Mouse (Mus musculus): ENCODE data around the gene Chd6.
"Not testable (repeated sequence)": the region's sequence is repeated elsewhere in the genome, so short reads cannot be mapped to it uniquely, and the experiment has no call there.

The Chd6 gene

DNA sequence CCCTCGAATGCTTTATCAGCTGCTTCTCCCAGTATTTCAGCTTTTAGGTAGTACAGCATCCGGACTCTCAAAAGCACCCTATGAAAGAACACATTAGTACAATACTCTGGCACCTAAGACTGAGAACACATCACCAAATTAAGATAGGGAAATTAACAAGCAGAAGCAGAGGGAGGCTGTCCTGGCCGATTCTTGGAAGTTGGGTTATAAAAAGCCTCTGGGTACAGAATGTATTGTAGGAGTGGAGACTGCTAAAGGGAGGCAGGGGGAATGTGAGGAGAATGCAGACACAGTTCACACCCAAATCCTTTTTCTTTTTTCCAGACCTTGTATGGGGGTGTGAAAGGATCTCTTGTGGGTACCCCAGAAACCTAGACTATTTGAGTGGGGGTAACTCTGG, 126.2 kb downstream of the Chd6 start:
- DNase-seq (ENCODE audit: low spot score) = no peak

DNA sequence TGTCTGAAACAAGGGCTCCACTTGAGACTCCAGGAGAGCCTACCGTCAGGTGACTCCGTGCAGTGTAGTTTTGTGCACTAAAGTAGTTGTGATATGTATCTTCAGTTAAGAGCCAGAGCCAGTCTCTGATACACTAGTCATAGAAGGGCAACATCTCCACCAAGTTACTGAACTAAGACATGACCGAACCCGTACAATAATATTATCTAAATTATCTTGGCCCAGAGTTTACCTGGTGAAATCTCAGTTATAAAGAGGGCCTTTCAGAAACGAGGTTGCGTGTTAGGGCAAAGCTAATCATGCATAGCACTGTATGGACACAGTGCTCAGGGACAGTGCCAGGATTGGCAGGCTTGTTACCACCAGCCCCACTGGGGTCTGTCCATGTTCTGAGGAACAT, 127.1 kb downstream of the Chd6 start:
- no peak for DNase-seq (ENCODE audit: low spot score)

DNA sequence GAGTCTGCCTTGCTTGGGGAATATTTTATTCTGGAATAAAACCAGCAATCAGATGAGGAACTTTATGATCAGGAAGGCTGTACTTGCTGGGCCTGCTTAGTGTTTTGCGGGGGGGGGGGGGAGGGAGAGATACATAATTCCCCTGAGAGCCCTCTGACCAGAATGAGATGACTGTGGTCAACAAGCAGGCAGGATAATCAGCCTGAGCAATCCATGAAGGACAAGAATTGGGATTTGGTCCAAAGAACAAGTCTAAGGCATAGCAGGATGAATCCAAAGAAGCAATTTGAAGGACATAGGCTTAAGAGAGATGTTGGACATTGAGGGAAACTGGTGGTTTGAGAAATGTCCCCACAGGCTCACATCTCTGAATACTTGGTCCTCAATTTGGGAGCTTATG, 130.2 kb downstream of the Chd6 start:
- DNase-seq (ENCODE audit: low spot score) = no peak

DNA sequence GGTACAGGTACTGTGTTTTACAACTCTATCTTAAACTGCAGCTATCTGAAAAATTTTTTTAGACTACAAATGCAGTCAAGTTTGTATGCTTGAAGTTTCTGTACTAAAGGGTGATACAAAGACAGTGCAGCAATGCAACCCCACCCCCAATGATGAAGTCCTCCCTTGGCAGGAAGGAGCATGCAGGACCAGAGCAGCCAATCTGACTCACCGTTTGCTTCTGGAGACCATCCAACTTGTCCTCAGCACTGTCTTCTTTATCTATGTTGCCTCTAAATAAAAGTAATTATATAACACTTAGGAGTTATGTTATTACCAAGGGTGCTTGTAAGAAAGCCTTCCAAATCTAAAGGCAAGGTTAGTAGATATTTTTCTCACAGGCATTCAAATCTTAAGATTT, 131.6 kb downstream of the Chd6 start:
- DNase-seq (ENCODE audit: low spot score) = no peak

GRCm38 (mm10) chr2:160973648-160974215, 135.1 kb downstream of the Chd6 start:
- no peak for DNase-seq (ENCODE audit: low spot score)

DNA sequence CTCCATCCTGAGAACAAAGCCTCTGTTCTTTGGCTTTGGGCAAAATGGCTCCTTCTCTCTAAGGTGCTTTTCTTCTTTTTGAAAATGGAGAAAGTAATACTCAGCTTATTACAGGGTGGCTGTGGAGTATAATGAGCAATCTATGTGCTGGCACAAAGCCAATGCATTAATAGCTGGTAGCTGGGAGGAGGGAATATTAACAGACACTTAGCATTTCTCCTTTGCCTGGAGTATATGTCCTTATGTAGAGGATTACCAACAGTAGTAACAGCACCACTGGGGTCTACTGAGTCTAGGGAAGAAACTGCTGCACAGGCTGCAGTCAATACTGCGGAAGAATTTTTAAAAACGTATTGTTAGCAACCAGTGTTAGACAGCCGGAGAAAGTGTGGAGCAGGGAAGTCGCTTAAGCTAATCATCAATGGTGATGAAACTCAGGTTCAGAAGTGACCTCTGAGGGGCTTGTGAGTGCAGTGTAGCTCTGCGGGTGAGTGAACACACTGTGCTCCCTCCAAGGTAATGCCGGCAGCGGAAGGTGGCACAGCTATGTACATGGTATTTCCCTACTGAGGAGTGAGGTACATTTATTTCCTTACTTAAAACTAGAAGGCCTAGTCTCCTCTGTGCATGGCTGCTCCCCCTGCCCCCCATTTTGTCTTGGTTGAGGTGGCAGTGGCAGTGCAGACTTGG, 136.6 kb downstream of the Chd6 start:
- no peak for DNase-seq (ENCODE audit: low spot score)

- DNase-seq (ENCODE audit: low spot score) = no peak
Observed at GRCm38 (mm10) chr2:160962149-160962548, 146.7 kb downstream of the Chd6 start.

DNA sequence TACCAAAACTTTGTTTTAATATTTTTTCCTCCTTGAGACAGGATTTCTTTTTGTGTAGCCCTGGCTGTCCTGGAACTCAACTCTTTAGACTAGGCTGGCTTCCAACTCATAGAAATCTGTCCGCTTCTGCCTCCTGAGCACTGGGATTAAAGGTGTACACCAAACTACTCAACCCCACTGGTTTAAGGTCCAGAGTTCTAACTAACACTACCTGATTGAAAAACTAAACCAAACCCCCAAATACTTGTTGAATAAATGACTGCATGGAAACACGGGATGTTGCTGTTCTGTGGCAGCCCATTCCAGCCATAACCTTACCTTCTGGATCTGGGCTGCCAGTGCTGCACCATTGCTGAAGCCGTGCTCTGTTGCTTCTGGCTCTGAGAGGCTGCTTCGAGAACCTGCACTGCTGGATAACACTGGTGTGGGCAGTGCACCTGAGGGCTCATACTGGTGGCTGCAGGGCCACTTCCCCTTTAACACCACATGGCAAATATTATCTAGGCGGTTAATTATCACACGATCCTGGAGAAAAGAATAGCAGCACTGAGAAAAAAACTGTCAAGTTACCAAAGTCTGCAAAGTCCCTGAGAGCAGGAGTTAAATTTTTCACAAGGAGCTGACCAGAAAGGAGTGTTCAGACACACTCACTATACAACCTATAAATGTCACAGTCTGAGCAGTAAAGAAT, 147.8 kb downstream of the Chd6 start:
- no peak for DNase-seq (ENCODE audit: low spot score)

DNA sequence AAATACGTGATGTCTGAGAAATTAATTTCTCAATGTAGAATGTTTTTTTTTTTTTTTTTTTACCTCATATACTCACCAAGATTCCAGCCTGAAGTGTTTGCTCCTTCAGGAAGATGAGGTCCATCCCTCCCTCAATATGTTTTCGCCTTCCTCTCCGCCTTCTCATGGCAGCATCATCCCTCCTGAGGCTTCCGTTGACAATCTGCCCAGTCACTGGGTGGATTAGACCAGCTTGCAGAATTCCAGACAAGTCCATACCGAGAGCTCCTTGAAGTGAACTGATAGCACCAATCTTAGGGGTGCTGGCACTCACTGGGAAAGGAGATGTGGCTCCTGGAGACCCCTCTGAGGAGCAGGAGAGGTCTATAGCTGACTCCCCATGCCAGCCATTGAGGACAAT, 149.0 kb downstream of the Chd6 start:
- DNase-seq (ENCODE audit: low spot score) = no peak

DNA sequence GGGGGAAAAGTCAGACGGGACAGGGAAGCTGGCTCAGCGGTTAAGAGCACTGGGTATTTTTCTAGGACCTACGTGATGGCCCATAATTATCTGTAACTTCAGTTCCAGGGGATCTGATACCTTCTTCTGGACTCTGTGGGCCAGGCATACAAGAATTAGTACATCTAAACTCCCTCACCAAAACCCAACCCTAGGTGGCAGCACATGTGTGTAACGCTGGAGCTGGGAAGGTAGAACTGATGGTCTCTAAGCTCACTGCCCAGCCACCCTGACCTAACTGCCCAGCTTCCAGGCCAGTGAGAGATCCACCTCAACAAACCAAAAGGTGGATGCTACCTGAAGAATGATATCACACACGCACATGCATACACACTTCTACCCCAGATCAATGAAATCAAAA, 150.1 kb downstream of the Chd6 start:
- no peak for DNase-seq (ENCODE audit: low spot score)

DNA sequence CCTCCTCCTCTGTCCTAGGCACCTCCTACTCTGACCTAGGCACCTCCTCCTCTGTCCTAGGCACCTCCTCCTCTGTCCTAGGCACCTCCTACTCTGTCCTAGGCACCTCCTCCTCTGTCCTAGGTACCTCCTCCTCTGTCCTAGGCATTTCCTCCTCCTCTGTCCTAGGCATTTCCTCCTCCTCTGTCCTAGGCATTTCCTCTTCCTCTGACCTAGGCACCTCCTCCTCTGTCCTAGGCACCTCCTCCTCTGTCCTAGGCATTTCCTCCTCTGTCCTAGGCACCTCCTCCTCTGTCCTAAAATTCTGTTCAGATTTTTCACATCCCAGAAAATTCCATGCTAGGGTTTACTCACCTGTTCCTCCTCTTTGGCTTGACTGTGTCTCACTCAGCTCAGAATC, 151.1 kb downstream of the Chd6 start:
- DNase-seq (ENCODE audit: low spot score) = not testable (repeated sequence)

GRCm38 (mm10) chr2:160957307-160957706, 151.6 kb downstream of the Chd6 start:
- not testable (repeated sequence) for DNase-seq (ENCODE audit: low spot score)

GRCm38 (mm10) chr2:160955331-160955730, 153.5 kb downstream of the Chd6 start:
- no peak for DNase-seq (ENCODE audit: low spot score)

DNA sequence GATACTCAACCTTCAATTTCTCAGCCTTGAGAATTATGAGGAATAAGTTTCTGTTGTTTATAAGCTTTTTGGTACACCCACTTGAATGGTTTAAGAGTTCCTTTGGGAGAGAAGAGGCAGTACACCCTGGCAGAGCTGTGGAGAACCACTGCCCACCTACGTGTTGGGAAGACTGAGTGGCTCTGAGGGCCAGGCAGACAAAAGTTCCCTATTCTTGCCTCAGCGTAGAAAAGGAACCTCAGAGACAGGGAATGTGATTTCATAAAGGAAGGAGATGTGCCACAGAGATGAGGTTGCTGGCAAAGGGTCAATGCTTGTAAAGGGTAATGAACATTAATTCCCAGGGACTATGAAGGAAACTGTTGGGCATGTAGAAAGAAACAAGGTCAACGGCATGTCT, 154.3 kb downstream of the Chd6 start:
- DNase-seq (ENCODE audit: low spot score) = no peak

- DNase-seq (ENCODE audit: low spot score) = no peak
Observed at GRCm38 (mm10) chr2:160953131-160953873, 155.6 kb downstream of the Chd6 start.

DNA sequence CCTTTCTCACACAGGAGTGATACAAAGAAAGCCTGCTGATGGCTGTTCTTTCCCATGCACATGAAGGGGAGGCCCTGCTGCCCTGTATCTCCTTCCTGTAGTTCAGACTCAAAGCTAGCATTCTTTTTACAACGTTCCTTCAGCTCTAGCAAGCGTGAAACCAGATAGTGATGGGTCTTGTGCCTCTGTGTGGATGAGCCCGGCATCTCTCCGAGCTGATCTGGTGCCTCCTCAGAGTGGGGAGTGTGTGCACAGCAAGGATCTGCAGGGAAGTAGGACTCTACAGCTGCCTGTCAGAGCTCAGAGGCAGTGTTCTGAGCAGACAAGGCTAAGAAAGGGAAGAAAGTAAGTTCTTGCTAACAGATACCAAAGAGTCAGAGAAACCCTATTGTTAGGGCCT, 157.3 kb downstream of the Chd6 start:
- DNase-seq (ENCODE audit: low spot score) = no peak

DNA sequence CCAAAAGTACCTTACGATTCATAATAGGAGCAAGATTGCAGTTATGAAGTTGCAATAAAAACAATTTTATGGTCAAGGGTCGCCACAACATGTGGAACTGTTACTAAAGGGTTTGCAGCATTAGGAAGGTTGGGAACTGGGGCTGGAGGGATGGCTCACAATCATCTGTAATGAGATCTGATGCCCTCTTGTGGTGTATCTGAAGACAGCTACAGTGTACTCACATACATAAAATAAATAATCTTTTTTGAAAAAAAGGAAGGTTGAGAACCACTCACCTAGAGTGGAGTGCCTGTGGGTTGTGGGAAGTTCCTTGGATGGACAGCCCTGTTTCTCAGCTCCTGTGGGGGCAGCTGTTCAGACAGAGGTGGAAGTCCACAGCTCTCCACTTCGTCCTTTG, 166.4 kb downstream of the Chd6 start:
- no peak for DNase-seq (ENCODE audit: low spot score)

GRCm38 (mm10) chr2:160940930-160941709, 167.8 kb downstream of the Chd6 start:
- DNase-seq (ENCODE audit: low spot score) = no peak

GRCm38 (mm10) chr2:160934451-160934850, 174.4 kb downstream of the Chd6 start:
- no peak for DNase-seq (ENCODE audit: low spot score)

- no peak for DNase-seq (ENCODE audit: low spot score)
Observed at GRCm38 (mm10) chr2:160933890-160934289, 175.0 kb downstream of the Chd6 start.

DNA sequence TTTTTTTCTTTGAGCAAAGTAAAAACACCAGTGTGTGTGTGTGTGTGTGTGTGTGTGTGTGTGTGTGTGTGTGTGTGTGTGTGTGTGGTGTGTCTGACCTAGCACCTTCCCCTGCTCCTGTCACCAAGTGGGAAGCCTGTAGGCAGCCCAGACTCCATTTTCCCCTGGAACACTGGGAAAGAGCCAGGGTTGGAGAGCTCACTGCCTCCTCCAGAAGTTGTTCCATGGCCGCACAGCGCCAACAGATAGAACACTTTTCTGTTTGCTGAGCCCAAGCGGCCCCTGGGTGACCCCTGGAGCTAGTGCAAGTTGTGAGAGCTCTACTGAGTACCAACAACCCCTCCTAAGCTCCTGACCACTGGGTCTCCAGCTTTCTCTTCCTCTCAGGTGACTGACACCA, 175.9 kb downstream of the Chd6 start:
- DNase-seq (ENCODE audit: low spot score) = no peak

DNA sequence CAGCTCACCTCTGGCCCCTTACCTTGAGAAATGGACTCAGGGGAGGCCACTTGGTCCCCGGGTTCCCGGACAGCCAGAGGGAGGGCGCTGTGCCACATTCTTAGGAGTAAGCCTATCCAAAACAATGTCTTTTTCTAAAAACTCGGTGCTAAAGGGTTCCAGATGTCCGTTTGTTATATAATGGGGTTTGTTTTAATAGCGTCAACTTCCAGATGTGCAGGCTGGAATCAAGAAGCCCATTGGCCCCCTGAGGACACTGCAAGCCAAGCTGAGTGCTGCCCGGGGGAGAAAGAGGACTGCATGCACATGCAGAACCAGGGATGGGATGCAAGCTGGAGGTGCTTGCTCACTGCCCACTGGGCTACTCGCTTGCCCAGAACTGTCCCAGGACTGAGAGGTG, 176.6 kb downstream of the Chd6 start:
- no peak for DNase-seq (ENCODE audit: low spot score)
